Mouse (Mus musculus): ENCODE results near the gene Rexo4.

DNA sequence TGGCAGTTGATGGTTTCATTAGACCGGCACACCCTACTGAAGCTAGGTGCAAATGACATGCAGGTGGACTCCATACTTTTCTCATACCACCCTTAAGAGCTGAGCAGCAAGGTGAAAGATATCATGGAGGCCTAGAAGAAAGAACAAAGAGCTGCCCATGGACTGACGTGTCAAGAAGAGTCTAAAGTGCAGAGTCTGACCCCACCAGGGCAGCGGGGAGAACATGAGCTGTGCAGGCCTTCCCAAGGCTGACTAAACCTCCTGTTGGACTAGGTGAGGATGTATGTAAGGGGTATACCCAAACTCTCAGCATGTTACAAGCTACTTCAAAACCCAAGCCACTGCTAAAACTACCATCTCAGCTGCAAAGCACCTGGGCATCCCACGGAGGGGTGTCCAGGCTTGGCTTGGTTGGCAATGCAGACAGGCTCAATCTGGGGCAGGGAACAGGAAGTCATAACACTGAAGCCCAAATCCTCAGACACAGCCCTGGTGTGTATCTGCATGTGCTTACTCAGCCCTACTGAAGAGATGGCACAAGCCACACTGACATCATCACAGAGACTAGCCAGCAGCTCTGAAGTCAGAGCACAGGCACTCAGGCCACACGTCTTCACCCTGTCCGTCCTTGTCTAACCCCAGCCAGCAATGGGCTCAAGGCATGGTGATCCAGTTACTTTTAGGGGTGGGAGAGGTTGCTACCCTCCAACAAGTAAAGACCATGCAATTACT lies 36.3 kb downstream of the Rexo4 start:
- no peak for TF ChIP-seq POLR2A (IDR thresholded peaks at IDR 0.05; ENCODE audit: insufficient read depth, low read depth, low read length)
- no peak for TF ChIP-seq CTCF (IDR thresholded peaks at IDR 0.05)

Data from heart, adult 2 months (tissue).